ENCODE assay signal across 23 mouse cellular contexts in genomic region chr6:137633626-137634025, GRCm38 (mm10). TPM values are rescaled to one million over a fixed set of nuclear protein-coding genes. Genes with fewer than 3 reads are reported as not detected.
DNase-seq lines count a peak whose midpoint lies in the region; ATAC-seq lines count a peak whose summit lies in the region.
"Had no signal": no experiment of that assay in that cellular context is flagged by ENCODE, and none has a peak within 500 bp of the region (broad histone marks: within the 10 kb centered on the region; RNA-seq: fewer than 3 reads in every experiment).

No protein-coding gene starts in this region.

- no peaks in the 10 kb centered on the region for H3K27me3 ChIP-seq in embryonic facial prominence, embryonic 13.5 days
- no peaks in the 10 kb centered on the region for H3K27me3 ChIP-seq in limb, embryonic 12.5 days
- H3K27me3 ChIP-seq in midbrain, embryonic 11.5 days (ENCODE audit: control insufficient read depth, insufficient read depth, low read length) = no peaks in the 10 kb centered on the region
- H3K27me3 ChIP-seq: heart, embryonic 12.5 days; midbrain, embryonic 12.5 days; neural tube, embryonic 13.5 days had no signal

- H3K9me3 ChIP-seq in embryonic facial prominence, embryonic 13.5 days = no peaks in the 10 kb centered on the region
- H3K9me3 ChIP-seq in limb, embryonic 12.5 days = no peaks in the 10 kb centered on the region
- no peaks in the 10 kb centered on the region for H3K9me3 ChIP-seq in midbrain, embryonic 11.5 days (ENCODE audit: control insufficient read depth, low read length)
- H3K9me3 ChIP-seq: heart, embryonic 12.5 days; midbrain, embryonic 12.5 days; neural tube, embryonic 13.5 days had no signal

- H3K4me1 ChIP-seq in embryonic facial prominence, embryonic 13.5 days = peaks cover 23% of the 10 kb centered on the region
- peaks cover 17% of the 10 kb centered on the region for H3K4me1 ChIP-seq in limb, embryonic 12.5 days (replicated peaks)
- H3K4me1 ChIP-seq in midbrain, embryonic 11.5 days (ENCODE audit: control insufficient read depth, insufficient read depth, low read length) = peaks cover 3% of the 10 kb centered on the region; the same call in 1 of the 2 replicates

- peak overlapping the region; percentile 27 for H3K4me2 ChIP-seq in embryonic facial prominence, embryonic 13.5 days
- H3K4me2 ChIP-seq in limb, embryonic 12.5 days = peak overlapping the region; percentile 25
- H3K4me2 ChIP-seq in midbrain, embryonic 11.5 days = no peak overlapping the region
- H3K4me2 ChIP-seq: heart, embryonic 12.5 days; hindbrain, embryonic 14.5 days; liver, embryonic 11.5 days; midbrain, embryonic 12.5 days; neural tube, embryonic 13.5 days had no signal

- 8% methylated on average over 4 of the region's 4 CpGs for WGBS in embryonic facial prominence, embryonic 13.5 days
- 8% methylated on average over 4 of the region's 4 CpGs for WGBS in limb, embryonic 12.5 days
- 53% methylated on average over 4 of the region's 4 CpGs for WGBS in midbrain, embryonic 11.5 days

- no peaks in the 10 kb centered on the region for H3K36me3 ChIP-seq in embryonic facial prominence, embryonic 13.5 days
- H3K36me3 ChIP-seq in limb, embryonic 12.5 days = no peaks in the 10 kb centered on the region
- H3K36me3 ChIP-seq in midbrain, embryonic 11.5 days (ENCODE audit: control insufficient read depth, insufficient read depth, low read length) = no peaks in the 10 kb centered on the region
- H3K36me3 ChIP-seq: G1E; heart, embryonic 12.5 days; midbrain, embryonic 12.5 days; neural tube, embryonic 13.5 days had no signal

- H3K9ac ChIP-seq in embryonic facial prominence, embryonic 13.5 days = no peak overlapping the region
- H3K9ac ChIP-seq in limb, embryonic 12.5 days (replicated peaks) = no peak overlapping the region
- H3K9ac ChIP-seq in midbrain, embryonic 11.5 days (ENCODE audit: low read length) = no peak overlapping the region
- H3K9ac ChIP-seq: heart, embryonic 12.5 days; hindbrain, embryonic 14.5 days; liver, postnatal 0 days; midbrain, embryonic 12.5 days; neural tube, embryonic 13.5 days had no signal

- no peak for ATAC-seq in embryonic facial prominence, embryonic 13.5 days (ENCODE audit: insufficient number of reproducible peaks, insufficient read depth, low FRiP score, low TSS enrichment, low read depth)
- ATAC-seq in limb, embryonic 12.5 days (ENCODE audit: insufficient number of reproducible peaks, insufficient read depth, low FRiP score, low TSS enrichment, low read depth) = peak; percentile 70; the same call in 1 of the 2 replicates
- ATAC-seq in midbrain, embryonic 11.5 days (ENCODE audit: low FRiP score) = no peak
- ATAC-seq: forebrain, embryonic 16.5 days; intestine, postnatal 0 days; liver, postnatal 0 days had no signal

- DNase-seq in embryo, embryonic 10 days (ENCODE audit: low spot score) = peak; percentile 54
- DNase-seq in embryo, embryonic 9.5 days (ENCODE audit: extremely low spot score) = no peak
- DNase-seq in embryo, embryonic 10.5 days (ENCODE audit: low spot score) = peak; percentile 53
- no peak for DNase-seq in left cerebral cortex, adult 18-20 months (ENCODE audit: low spot score in 2 of 2)
- DNase-seq in cerebellum, adult 9-10 months = no peak
- DNase-seq in midbrain, embryonic 11.5 days (ENCODE audit: low spot score, missing footprints) = no peak
- DNase-seq: adrenal gland, postnatal 10 days; gastrocnemius, postnatal 10 days; heart, adult 2 months; kidney, adult 9 months; kidney, postnatal 14 days; liver, postnatal 0 days; lung, postnatal 36 days had no signal

- no peak overlapping the region for H3K4me3 ChIP-seq in embryonic facial prominence, embryonic 13.5 days
- no peak overlapping the region for H3K4me3 ChIP-seq in limb, embryonic 12.5 days (replicated peaks)
- H3K4me3 ChIP-seq in midbrain, embryonic 11.5 days (ENCODE audit: low read depth, low read length) = no peak overlapping the region
- H3K4me3 ChIP-seq: heart, adult 2 months; heart, embryonic 12.5 days; midbrain, embryonic 12.5 days; neural tube, embryonic 13.5 days had no signal

- peak overlapping the region; percentile 69 for H3K27ac ChIP-seq in embryonic facial prominence, embryonic 13.5 days
- peak overlapping the region; percentile 60; the same call in 1 of the 2 replicates for H3K27ac ChIP-seq in limb, embryonic 12.5 days
- no peak overlapping the region for H3K27ac ChIP-seq in midbrain, embryonic 11.5 days (ENCODE audit: low read depth, low read length)
- H3K27ac ChIP-seq: heart, adult 2 months; hindbrain, embryonic 14.5 days; midbrain, embryonic 12.5 days; neural tube, embryonic 13.5 days had no signal

RNA-seq across cellular contexts. Expression of gene Eps8, which starts 21.1 kb away (rescaled TPM):
- polyA plus RNA-seq in embryonic facial prominence, embryonic 13.5 days (2015; fragmentation: Nextera tagmentation; extraction: Ambion mirVana) = 34.4 and 49.9 TPM in 2 replicates
- 11.1 and 14.7 TPM in 2 replicates for polyA plus RNA-seq in limb, embryonic 12.5 days (2016; fragmentation: Nextera tagmentation; extraction: Ambion mirVana)
- total RNA-seq in left cerebral cortex, adult 18-20 months (2021) = 10 to 100 TPM; 25.8 to 31.3 TPM
- 6.7 and 6.8 TPM in 2 replicates for polyA plus RNA-seq in midbrain, embryonic 11.5 days (2014; fragmentation: Nextera tagmentation; extraction: Ambion mirVana)
- polyA plus RNA-seq: G1E had no signal

Comparison
In these comparisons a context has a peak if more than half of its experiments do, and no peak if none do; other contexts are left out.
1. DNase-seq: peak in embryo, embryonic 10 days (single experiment) and embryo, embryonic 10.5 days (single experiment); none in embryo, embryonic 9.5 days (single experiment), left cerebral cortex, adult 18-20 months (0 of 2), cerebellum, adult 9-10 months (single experiment) and midbrain, embryonic 11.5 days (single experiment).